Mouse (Mus musculus) MEL (cell line): Measurements from ENCODE around the gene Rtf2. TPM values are rescaled to one million over a fixed set of nuclear protein-coding genes. Genes with fewer than 3 reads are reported as not detected.

ENCODE experiments used
- DNase-seq: peaks from one replicate; pipeline ENCODE4 v3.0.0; 2011; ENCODE audit warnings: low read depth, low spot score
- H3K27ac ChIP-seq: 2 replicates; pipeline ENCODE4 v1.5.1; 2012; ENCODE audit warnings: low read depth, mild to moderate bottlenecking, control low read depth, low read length, moderate library complexity; ENCODE audit not compliant: control insufficient read depth
- H3K27me3 ChIP-seq, 2 experiments: fragments of 150-350 bp in 1 of 2; sonication (generic) in 1 of 2; 2 replicates each; pipeline ENCODE4 v1.6.1; 2012; ENCODE audit warnings: low read length in 2 of 2, mild to moderate bottlenecking in 2 of 2, improper control_type of control experiment in 1 of 2, moderate library complexity in 1 of 2; ENCODE audit not compliant: insufficient read depth in 2 of 2, control insufficient read depth in 1 of 2
- H3K36me3 ChIP-seq, 2 experiments: 2 replicates each; pipeline ENCODE4 v1.6.1; 2012 to 2014; ENCODE audit warnings: low read length in 2 of 2, improper control_type of control experiment in 1 of 2, inconsistent platforms in 1 of 2, mild to moderate bottlenecking in 1 of 2; ENCODE audit not compliant: insufficient read depth in 2 of 2, control insufficient read depth in 1 of 2
- H3K4me1 ChIP-seq, 2 experiments: fragments of 150-350 bp in 1 of 2; sonication (generic) in 1 of 2; 2 replicates each; pipeline ENCODE4 v1.6.1; 2012; ENCODE audit warnings: low read length in 2 of 2, improper control_type of control experiment in 1 of 2, mild to moderate bottlenecking in 1 of 2; ENCODE audit not compliant: insufficient read depth in 2 of 2, control insufficient read depth in 1 of 2
- H3K4me3 ChIP-seq, 2 experiments: fragments of 150-350 bp in 1 of 2; sonication (generic) in 1 of 2; 2 replicates each; pipeline ENCODE4 v1.5.1; 2012; ENCODE audit warnings: low read depth in 2 of 2, low read length in 2 of 2, mild to moderate bottlenecking in 2 of 2, moderate library complexity in 2 of 2, control low read depth in 1 of 2, improper control_type of control experiment in 1 of 2; ENCODE audit not compliant: control insufficient read depth in 1 of 2, insufficient read depth in 1 of 2
- H3K79me2 ChIP-seq: 2 replicates; pipeline ENCODE4 v1.6.1; 2012; ENCODE audit warnings: mild to moderate bottlenecking, low read length, moderate library complexity; ENCODE audit not compliant: control insufficient read depth, poor library complexity, insufficient read depth
- H3K9ac ChIP-seq: 2 replicates; pipeline ENCODE4 v1.6.1; 2012; ENCODE audit warnings: low read depth, mild to moderate bottlenecking, control low read depth, low read length, moderate library complexity; ENCODE audit not compliant: control insufficient read depth, poor library complexity, severe bottlenecking
- H3K9me3 ChIP-seq: fragments of 150-350 bp; sonication (generic); replicated peaks from 2 replicates; pipeline ENCODE4 v1.6.1; 2012; ENCODE audit warnings: mild to moderate bottlenecking, low read length, improper control_type of control experiment, moderate library complexity; ENCODE audit not compliant: insufficient read depth
- BHLHE40 ChIP-seq: IDR thresholded peaks from 2 replicates; pipeline ENCODE4 v1.6.1; 2012; ENCODE audit warnings: low read depth, mild to moderate bottlenecking, inconsistent platforms, low read length, improper control_type of control experiment, borderline replicate concordance
- CHD1 ChIP-seq: IDR thresholded peaks from 2 replicates; pipeline ENCODE4 v1.6.1; 2012; ENCODE audit warnings: low read depth, mild to moderate bottlenecking, inconsistent platforms, low read length, improper control_type of control experiment
- CHD2 ChIP-seq: IDR thresholded peaks from 2 replicates; pipeline ENCODE4 v1.6.1; 2011; ENCODE audit warnings: low read length, improper control_type of control experiment
- CTCF ChIP-seq, 3 experiments: IDR thresholded peaks in 2 of 3; conservative IDR thresholded peaks in 1 of 3; 2 replicates each; pipeline ENCODE4 v1.5.1; 2011 to 2012; ENCODE audit warnings: low read length in 3 of 3, low read depth in 2 of 3, mild to moderate bottlenecking in 2 of 3, improper control_type of control experiment in 1 of 3, inconsistent platforms in 1 of 3, mixed read lengths in 1 of 3, moderate library complexity in 1 of 3; ENCODE audit not compliant: control insufficient read depth in 1 of 3, insufficient read depth in 1 of 3, poor library complexity in 1 of 3, severe bottlenecking in 1 of 3
- ELF1 ChIP-seq: IDR thresholded peaks from 2 replicates; pipeline ENCODE4 v1.6.1; 2014; ENCODE audit warnings: low read depth, mild to moderate bottlenecking, inconsistent platforms, low read length, improper control_type of control experiment, moderate library complexity
- ETS1 ChIP-seq: IDR thresholded peaks from 2 replicates; pipeline ENCODE4 v1.6.1; 2012; ENCODE audit warnings: low read depth, mild to moderate bottlenecking, inconsistent platforms, low read length, improper control_type of control experiment, moderate library complexity
- GABPA ChIP-seq: IDR thresholded peaks from 2 replicates; pipeline ENCODE4 v1.6.1; 2012; ENCODE audit warnings: low read depth, mild to moderate bottlenecking, inconsistent platforms, low read length, improper control_type of control experiment, moderate library complexity
- HCFC1 ChIP-seq: IDR thresholded peaks from 2 replicates; pipeline ENCODE4 v1.6.1; 2012; ENCODE audit warnings: low read depth, mild to moderate bottlenecking, inconsistent platforms, low read length, improper control_type of control experiment, moderate library complexity
- KAT2A ChIP-seq: conservative IDR thresholded peaks from 2 replicates; pipeline ENCODE4 v1.6.1; 2012; ENCODE audit warnings: low read depth, low read length, improper control_type of control experiment, inconsistent platforms
- MAX ChIP-seq: IDR thresholded peaks from 2 replicates; pipeline ENCODE4 v1.6.1; 2011; ENCODE audit warnings: low read length, improper control_type of control experiment
- MAZ ChIP-seq: IDR thresholded peaks from 2 replicates; pipeline ENCODE4 v1.6.1; 2012; ENCODE audit warnings: low read depth, mild to moderate bottlenecking, inconsistent platforms, low read length, improper control_type of control experiment
- MEF2A ChIP-seq: IDR thresholded peaks from 2 replicates; pipeline ENCODE4 v1.6.1; 2014; ENCODE audit warnings: low read depth, mild to moderate bottlenecking, inconsistent platforms, low read length, improper control_type of control experiment; ENCODE audit not compliant: poor library complexity, insufficient replicate concordance, severe bottlenecking; ENCODE audit errors: extremely low read depth
- MXI1 ChIP-seq: IDR thresholded peaks from 2 replicates; pipeline ENCODE4 v1.6.1; 2011; ENCODE audit warnings: mild to moderate bottlenecking, low read depth, low read length, improper control_type of control experiment
- NELFE ChIP-seq: IDR thresholded peaks from 2 replicates; pipeline ENCODE4 v1.6.1; 2011; ENCODE audit warnings: low read depth, low read length, improper control_type of control experiment
- NRF1 ChIP-seq: IDR thresholded peaks from 2 replicates; pipeline ENCODE4 v1.6.1; 2014; ENCODE audit warnings: low read depth, mild to moderate bottlenecking, inconsistent platforms, low read length, improper control_type of control experiment, moderate library complexity; ENCODE audit not compliant: poor library complexity, insufficient read depth, severe bottlenecking
- POLR2A ChIP-seq, 2 experiments: IDR thresholded peaks; 2 replicates each; pipeline ENCODE4 v1.6.1; 2011 to 2012; ENCODE audit warnings: low read length in 2 of 2, mild to moderate bottlenecking in 2 of 2, control low read depth in 1 of 2, improper control_type of control experiment in 1 of 2, low read depth in 1 of 2, moderate library complexity in 1 of 2; ENCODE audit not compliant: control insufficient read depth in 1 of 2, insufficient read depth in 1 of 2, poor library complexity in 1 of 2
- RAD21 ChIP-seq: IDR thresholded peaks from 2 replicates; pipeline ENCODE4 v1.6.1; 2011; ENCODE audit warnings: mild to moderate bottlenecking, low read depth, low read length, improper control_type of control experiment
- SIN3A ChIP-seq: IDR thresholded peaks from 2 replicates; pipeline ENCODE4 v1.6.1; 2012; ENCODE audit warnings: low read length, improper control_type of control experiment, inconsistent platforms
- SMC3 ChIP-seq: IDR thresholded peaks from 2 replicates; pipeline ENCODE4 v1.6.1; 2011; ENCODE audit warnings: low read depth, low read length, improper control_type of control experiment
- USF1 ChIP-seq: IDR thresholded peaks from 2 replicates; pipeline ENCODE4 v1.6.1; 2014; ENCODE audit warnings: low read depth, mild to moderate bottlenecking, inconsistent platforms, low read length, improper control_type of control experiment, moderate library complexity
- ZC3H11A ChIP-seq: IDR thresholded peaks from 2 replicates; pipeline ENCODE4 v1.6.1; 2012; ENCODE audit warnings: low read depth, mild to moderate bottlenecking, inconsistent platforms, low read length, improper control_type of control experiment
- ZKSCAN1 ChIP-seq: IDR thresholded peaks from 2 replicates; pipeline ENCODE4 v1.6.1; 2012; ENCODE audit warnings: low read depth, mild to moderate bottlenecking, inconsistent platforms, low read length, improper control_type of control experiment, moderate library complexity
- polyA plus RNA-seq, 2 experiments: library from polyadenylated mRNA; stranded (reverse) in 1 of 2; unstranded in 1 of 2; fragments of >175 nt in 1 of 2; fragments of >200 nt in 1 of 2; gene quantifications; 2 replicates each; pipeline versions ENCODE4 v1.2.1 to v1.2.4; 2012; ENCODE audit warnings: low replicate concordance in 2 of 2, low read depth in 1 of 2; ENCODE audit not compliant: insufficient read length in 2 of 2, insufficient read depth in 1 of 2, missing spikeins in 1 of 2
- total RNA-seq: library from RNA; depleted of rRNA; stranded (reverse); fragments of 300-350 nt; gene quantifications from 2 replicates; pipeline ENCODE4 v1.2.3, GENCODE M21; 2012

Rtf2 gene
- total and polyA plus RNA-seq, 3 experiments, result 68.2 to 81.5 TPM; not detected in 1

- Histone ChIP-seq H3K27ac (no peak overlapping the region), H3K27me3 (no peaks in the 10 kb centered on the region), H3K9ac (no peak overlapping the region), H3K36me3 (no peaks in the 10 kb centered on the region), H3K79me2 (no peaks in the 10 kb centered on the region), H3K9me3 (no peaks in the 10 kb centered on the region), H3K4me1 (no peaks in the 10 kb centered on the region), H3K4me3 (no peak overlapping the region)
- DNase-seq, result no peak
- TF ChIP-seq BHLHE40 (no peak), KAT2A (no peak), ZC3H11A (no peak), MAZ (no peak), MXI1 (no peak), MEF2A (no peak), POLR2A (IDR thresholded peaks at IDR 0.05; ENCODE audit: control insufficient read depth in 1 of 2, insufficient read depth in 1 of 2, low read depth in 1 of 2, low read length in 2 of 2, poor library complexity in 1 of 2) (no peak), MAX (no peak), NRF1 (no peak), HCFC1 (no peak), SIN3A (no peak), USF1 (no peak), SMC3 (no peak), CTCF (IDR thresholded peaks at IDR 0.05 in 2 of 3, conservative IDR thresholded peaks at IDR 0.05 in 1 of 3; ENCODE audit: control insufficient read depth in 1 of 3, insufficient read depth in 1 of 3, low read depth in 2 of 3, low read length in 3 of 3, poor library complexity in 1 of 3, severe bottlenecking in 1 of 3) (no peak), ELF1 (no peak), CHD2 (no peak), NELFE (no peak), GABPA (no peak), CHD1 (no peak)
These were observed 23.5 kb upstream of the Rtf2 start for GRCm38 (mm10) chr2:172416876-172417275.

GRCm38 (mm10) chr2:172418208-172418607, 22.1 kb upstream of the Rtf2 start:
- Histone ChIP-seq H3K4me3 (no peak overlapping the region), H3K27ac (no peak overlapping the region), H3K79me2 (no peaks in the 10 kb centered on the region), H3K9me3 (no peaks in the 10 kb centered on the region), H3K27me3 (no peaks in the 10 kb centered on the region), H3K36me3 (no peaks in the 10 kb centered on the region), H3K4me1 (no peaks in the 10 kb centered on the region), H3K9ac (no peak overlapping the region)
- DNase-seq, result no peak
- TF ChIP-seq RAD21, result no peak
- no peak for TF ChIP-seq ETS1
- no peak for TF ChIP-seq ELF1
- TF ChIP-seq ZKSCAN1, result no peak
- TF ChIP-seq SMC3, result no peak
